Mouse (Mus musculus) embryo, embryonic 9.5 days (tissue): ENCODE results near the gene Crybg2.

ENCODE experiments used
- DNase-seq: peaks from one replicate; pipeline ENCODE4 v3.0.0-alpha.2; 2017; ENCODE audit errors: extremely low spot score

Crybg2 gene

GRCm38 (mm10) chr4:134058166-134058715, 2.4 kb upstream of the Crybg2 start:
- no peak for DNase-seq

- no peak for DNase-seq
These were observed 1.7 kb upstream of the Crybg2 start for GRCm38 (mm10) chr4:134058908-134059307.

- DNase-seq = no peak
These were observed 683 bp downstream of the Crybg2 start for GRCm38 (mm10) chr4:134061166-134061830.

GRCm38 (mm10) chr4:134061944-134062446, 1.4 kb downstream of the Crybg2 start:
- DNase-seq = no peak

GRCm38 (mm10) chr4:134062561-134062960, 1.9 kb downstream of the Crybg2 start:
- no peak for DNase-seq

- no peak for DNase-seq
These were observed 4.9 kb downstream of the Crybg2 start for GRCm38 (mm10) chr4:134065431-134066004.

GRCm38 (mm10) chr4:134067383-134067782, 6.8 kb downstream of the Crybg2 start:
- no peak for DNase-seq

- DNase-seq = no peak
These were observed 7.4 kb downstream of the Crybg2 start for GRCm38 (mm10) chr4:134067833-134068544.

- no peak for DNase-seq
These were observed 8.4 kb downstream of the Crybg2 start for GRCm38 (mm10) chr4:134068793-134069580.

GRCm38 (mm10) chr4:134078694-134079093, 18.1 kb downstream of the Crybg2 start:
- peak; percentile 74 for DNase-seq

- no peak for DNase-seq
These were observed 20.1 kb downstream of the Crybg2 start for GRCm38 (mm10) chr4:134080674-134081073.

GRCm38 (mm10) chr4:134081730-134082386, 21.2 kb downstream of the Crybg2 start:
- DNase-seq = peak; percentile 88

- DNase-seq = no peak
These were observed 21.8 kb downstream of the Crybg2 start for GRCm38 (mm10) chr4:134082460-134082859.

GRCm38 (mm10) chr4:134084999-134085398, 24.4 kb downstream of the Crybg2 start:
- no peak for DNase-seq

GRCm38 (mm10) chr4:134087412-134087811, 26.8 kb downstream of the Crybg2 start:
- DNase-seq = peak; percentile 41

- DNase-seq = no peak
These were observed 28.4 kb downstream of the Crybg2 start for GRCm38 (mm10) chr4:134089029-134089428.

- DNase-seq = no peak
These were observed 30.1 kb downstream of the Crybg2 start for GRCm38 (mm10) chr4:134090521-134091224.

GRCm38 (mm10) chr4:134091225-134091529, 30.6 kb downstream of the Crybg2 start:
- DNase-seq = no peak

- peak; percentile 47 for DNase-seq
These were observed 32.0 kb downstream of the Crybg2 start for GRCm38 (mm10) chr4:134092382-134093288.
